Mouse (Mus musculus): ENCODE results near the gene Slc16a13. TPM values are rescaled to one million over a fixed set of nuclear protein-coding genes. Genes with fewer than 3 reads are reported as not detected.

Slc16a13 gene
- polyA plus RNA-seq, 1 experiment from 2014 or later: 14.9 TPM

DNA sequence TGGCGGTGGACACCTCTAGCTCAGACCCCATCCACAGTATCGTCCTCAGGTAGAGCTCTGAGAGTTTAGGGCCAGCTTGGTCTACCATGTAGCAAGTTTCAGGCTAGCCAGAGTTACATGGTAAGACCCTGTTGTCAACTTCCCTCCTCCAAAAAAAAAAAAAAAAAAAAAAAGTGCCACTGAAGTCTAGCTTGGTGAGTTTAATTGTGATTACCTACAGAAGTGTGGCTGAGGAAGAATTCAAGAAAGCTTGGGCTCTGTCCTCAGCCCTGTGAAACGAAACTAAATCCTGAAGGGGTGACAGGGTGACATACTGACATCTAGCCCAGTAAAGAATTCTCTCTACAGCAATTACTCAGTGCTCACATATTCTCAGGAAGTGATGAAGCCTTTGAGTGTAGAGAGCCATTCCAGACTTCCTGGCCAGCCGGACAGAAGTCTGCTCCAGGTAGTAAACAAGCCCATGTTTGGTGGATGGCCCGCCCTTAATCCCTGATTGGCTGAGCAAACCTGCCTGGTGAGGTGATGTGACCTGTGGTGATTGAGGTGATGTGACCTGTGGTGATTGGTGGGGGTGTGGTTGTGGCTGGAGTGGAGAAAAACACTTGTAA, 12.0 kb downstream of the Slc16a13 start:
- Histone ChIP-seq H3K4me1 (peaks cover 7% of the 10 kb centered on the region), H3K27ac (replicated peaks) (no peak overlapping the region), H3K4me2 (replicated peaks) (no peak overlapping the region), H3K36me3 (no peaks in the 10 kb centered on the region), H3K4me3 (no peak overlapping the region), H3K27me3 (peaks cover 18% of the 10 kb centered on the region), H3K9me3 (no peaks in the 10 kb centered on the region), H3K9ac (replicated peaks) (no peak overlapping the region)
- 79% methylated on average over 5 of the region's 5 CpGs for WGBS
- ATAC-seq (replicated peaks): no peak

DNA sequence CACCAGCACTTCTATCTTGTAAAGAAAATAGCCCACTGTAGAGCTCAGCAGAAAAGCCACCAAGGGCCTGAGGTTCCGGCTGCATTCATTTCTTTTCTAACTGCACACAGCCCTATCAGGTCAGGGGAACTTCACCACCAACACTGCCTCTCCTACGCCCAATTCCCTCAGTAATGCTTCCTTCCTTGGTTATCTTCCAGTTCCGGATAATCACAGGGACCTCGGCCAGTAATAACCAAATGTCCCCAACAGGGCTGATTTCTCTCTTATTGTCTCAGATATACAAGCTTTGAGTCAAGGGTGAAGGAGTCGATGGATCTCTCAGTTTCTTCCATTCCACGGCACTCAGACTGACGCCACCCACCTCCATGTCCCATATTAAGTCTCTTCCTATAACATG, 13.6 kb downstream of the Slc16a13 start:
- WGBS: 85% methylated on average over 7 of the region's 7 CpGs
- Histone ChIP-seq H3K9ac (replicated peaks) (no peak overlapping the region), H3K9me3 (no peaks in the 10 kb centered on the region), H3K4me2 (replicated peaks) (no peak overlapping the region), H3K4me3 (no peak overlapping the region), H3K27ac (replicated peaks) (no peak overlapping the region), H3K27me3 (peaks cover 3% of the 10 kb centered on the region; the same call in 1 of the 2 replicates), H3K4me1 (no peaks in the 10 kb centered on the region), H3K36me3 (no peaks in the 10 kb centered on the region)
- no peak for ATAC-seq (replicated peaks)

DNA sequence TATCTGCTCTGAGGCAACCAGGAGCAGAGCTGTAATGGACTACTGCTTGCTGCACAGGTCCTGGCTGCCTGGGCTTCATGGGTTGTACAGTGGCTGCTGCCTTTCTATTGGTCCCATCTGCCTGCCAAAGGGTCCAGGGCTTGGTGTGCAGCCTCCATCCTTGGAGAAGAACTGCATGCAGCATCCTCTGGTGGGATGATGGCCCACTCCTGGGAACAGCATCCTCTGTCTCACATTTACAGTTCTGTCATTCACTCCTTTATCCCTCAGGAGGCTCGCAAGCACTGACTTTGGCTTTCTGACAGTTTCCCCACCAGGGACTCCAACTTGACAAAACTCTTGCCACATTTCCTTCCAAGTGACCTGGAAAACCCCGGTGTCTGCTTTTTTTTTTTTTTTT, 14.1 kb downstream of the Slc16a13 start:
- no peak for ATAC-seq (replicated peaks)
- H3K36me3 ChIP-seq: no peaks in the 10 kb centered on the region
- no peaks in the 10 kb centered on the region for H3K9me3 ChIP-seq
- no peaks in the 10 kb centered on the region for H3K4me1 ChIP-seq
- H3K4me2 ChIP-seq (replicated peaks): no peak overlapping the region
- no peak overlapping the region for H3K4me3 ChIP-seq
- WGBS: 92% methylated on average over 2 of the region's 2 CpGs
- H3K27ac ChIP-seq (replicated peaks): no peak overlapping the region
- no peaks in the 10 kb centered on the region for H3K27me3 ChIP-seq
- no peak overlapping the region for H3K9ac ChIP-seq (replicated peaks)

DNA sequence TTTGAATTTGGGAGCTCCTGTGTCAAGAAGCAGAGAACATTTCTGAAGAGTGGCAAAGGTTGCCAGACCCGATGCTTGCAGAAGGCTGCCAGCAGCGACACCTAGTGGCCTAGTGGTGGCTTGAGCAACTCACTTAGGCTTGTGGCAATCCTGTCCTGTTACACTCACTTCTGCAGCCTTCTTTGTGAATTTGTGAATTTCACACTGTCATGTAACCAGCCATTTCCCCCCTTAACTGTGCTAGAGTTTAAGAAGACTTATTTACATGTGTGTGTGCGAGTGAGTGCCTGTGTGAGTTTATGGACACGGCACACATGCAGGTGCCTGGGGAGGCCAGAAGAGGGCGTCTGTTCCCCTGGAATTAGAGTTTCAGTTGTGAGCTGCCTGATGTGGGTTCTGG, 19.2 kb downstream of the Slc16a13 start:
- ATAC-seq (replicated peaks): no peak
- Histone ChIP-seq H3K4me1 (no peaks in the 10 kb centered on the region), H3K27ac (replicated peaks) (no peak overlapping the region), H3K27me3 (no peaks in the 10 kb centered on the region), H3K9ac (replicated peaks) (no peak overlapping the region), H3K36me3 (no peaks in the 10 kb centered on the region), H3K4me2 (replicated peaks) (no peak overlapping the region), H3K9me3 (no peaks in the 10 kb centered on the region), H3K4me3 (no peak overlapping the region)
- 46% methylated on average over 5 of the region's 5 CpGs for WGBS

DNA sequence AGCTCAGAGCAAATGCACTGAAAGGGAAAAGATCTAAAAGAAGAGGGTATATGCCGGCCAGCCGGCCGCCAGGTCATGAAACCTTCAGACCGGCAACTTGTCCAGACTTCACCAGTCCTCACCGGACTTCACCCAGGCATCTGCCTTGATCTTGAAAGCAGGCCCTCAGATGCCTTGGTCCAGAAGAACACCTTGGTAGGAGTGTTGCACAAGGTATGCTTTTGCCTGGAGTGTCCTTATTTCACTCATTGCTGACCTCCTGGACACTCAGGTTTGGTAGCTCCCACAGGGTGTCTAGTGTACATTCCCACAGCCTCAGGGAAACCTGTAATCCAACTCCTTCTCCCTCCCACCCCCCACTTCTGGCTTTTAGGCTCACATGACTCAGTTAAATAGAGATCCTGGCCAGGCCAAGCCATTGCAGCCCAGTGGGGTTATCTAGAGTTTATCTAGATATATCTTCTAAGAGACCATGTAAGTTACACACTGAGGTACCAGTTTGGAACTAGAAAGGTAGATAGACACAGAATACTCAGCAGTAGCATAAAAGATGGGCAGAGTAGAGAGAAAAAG, 20.7 kb downstream of the Slc16a13 start:
- Histone ChIP-seq H3K36me3 (no peaks in the 10 kb centered on the region), H3K27ac (replicated peaks) (no peak overlapping the region), H3K9me3 (no peaks in the 10 kb centered on the region), H3K27me3 (no peaks in the 10 kb centered on the region), H3K9ac (replicated peaks) (no peak overlapping the region), H3K4me3 (no peak overlapping the region), H3K4me1 (no peaks in the 10 kb centered on the region), H3K4me2 (replicated peaks) (no peak overlapping the region)
- WGBS: 92% methylated on average over 5 of the region's 5 CpGs
- no peak for ATAC-seq (replicated peaks)

DNA sequence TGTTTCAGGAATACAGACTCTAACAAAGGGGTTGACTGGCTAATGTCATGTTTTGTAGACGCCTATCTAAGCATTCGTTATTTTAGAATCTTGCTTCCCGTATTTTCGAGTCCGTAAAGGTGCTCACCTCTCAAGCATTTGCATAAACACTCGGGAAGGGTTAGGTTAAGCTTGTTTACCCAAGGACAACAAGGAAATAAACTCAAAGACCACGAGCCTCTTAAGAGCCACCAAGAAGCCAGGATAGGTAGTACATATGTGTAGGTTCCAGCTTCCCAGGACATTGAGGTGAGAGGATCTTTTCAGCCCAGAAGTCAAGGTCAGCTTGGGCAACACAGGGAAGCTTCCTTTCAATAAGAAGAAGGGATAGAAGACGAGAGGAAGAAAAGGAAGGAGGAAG, 21.8 kb downstream of the Slc16a13 start:
- no peak for ATAC-seq (replicated peaks)
- 84% methylated on average over 8 of the region's 8 CpGs for WGBS
- H3K27ac ChIP-seq (replicated peaks): no peak overlapping the region

DNA sequence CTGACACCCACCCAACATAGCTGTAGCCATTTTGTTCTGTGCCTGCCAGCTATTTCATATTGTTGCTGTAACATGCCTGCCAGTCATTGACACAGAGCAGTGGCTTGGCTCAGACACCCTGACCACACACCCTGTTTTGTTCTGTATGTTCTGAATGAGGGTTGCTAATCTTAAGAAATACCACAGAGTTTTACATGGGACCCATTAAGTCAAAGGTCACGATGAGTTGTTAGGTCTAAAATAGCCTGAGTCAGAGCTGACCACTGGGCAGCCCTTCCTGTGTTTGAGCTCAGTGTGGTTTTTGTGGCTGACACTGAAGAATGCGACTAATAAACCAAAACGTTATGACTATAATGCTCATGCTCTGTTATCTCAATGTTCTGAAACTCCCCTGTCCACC, 22.5 kb downstream of the Slc16a13 start:
- Histone ChIP-seq H3K27me3 (no peaks in the 10 kb centered on the region), H3K36me3 (no peaks in the 10 kb centered on the region), H3K9me3 (no peaks in the 10 kb centered on the region), H3K9ac (replicated peaks) (no peak overlapping the region), H3K27ac (replicated peaks) (no peak overlapping the region), H3K4me2 (replicated peaks) (no peak overlapping the region), H3K4me3 (no peak overlapping the region), H3K4me1 (no peaks in the 10 kb centered on the region)
- no peak for ATAC-seq (replicated peaks)
- 88% methylated on average over 3 of the region's 3 CpGs for WGBS

More for the DNA sequence above, 21.8 kb downstream of the Slc16a13 start:
- Histone ChIP-seq H3K4me2 (replicated peaks) (no peak overlapping the region), H3K36me3 (no peaks in the 10 kb centered on the region), H3K4me1 (no peaks in the 10 kb centered on the region), H3K9ac (replicated peaks) (no peak overlapping the region), H3K4me3 (no peak overlapping the region), H3K27me3 (no peaks in the 10 kb centered on the region), H3K9me3 (no peaks in the 10 kb centered on the region)

DNA sequence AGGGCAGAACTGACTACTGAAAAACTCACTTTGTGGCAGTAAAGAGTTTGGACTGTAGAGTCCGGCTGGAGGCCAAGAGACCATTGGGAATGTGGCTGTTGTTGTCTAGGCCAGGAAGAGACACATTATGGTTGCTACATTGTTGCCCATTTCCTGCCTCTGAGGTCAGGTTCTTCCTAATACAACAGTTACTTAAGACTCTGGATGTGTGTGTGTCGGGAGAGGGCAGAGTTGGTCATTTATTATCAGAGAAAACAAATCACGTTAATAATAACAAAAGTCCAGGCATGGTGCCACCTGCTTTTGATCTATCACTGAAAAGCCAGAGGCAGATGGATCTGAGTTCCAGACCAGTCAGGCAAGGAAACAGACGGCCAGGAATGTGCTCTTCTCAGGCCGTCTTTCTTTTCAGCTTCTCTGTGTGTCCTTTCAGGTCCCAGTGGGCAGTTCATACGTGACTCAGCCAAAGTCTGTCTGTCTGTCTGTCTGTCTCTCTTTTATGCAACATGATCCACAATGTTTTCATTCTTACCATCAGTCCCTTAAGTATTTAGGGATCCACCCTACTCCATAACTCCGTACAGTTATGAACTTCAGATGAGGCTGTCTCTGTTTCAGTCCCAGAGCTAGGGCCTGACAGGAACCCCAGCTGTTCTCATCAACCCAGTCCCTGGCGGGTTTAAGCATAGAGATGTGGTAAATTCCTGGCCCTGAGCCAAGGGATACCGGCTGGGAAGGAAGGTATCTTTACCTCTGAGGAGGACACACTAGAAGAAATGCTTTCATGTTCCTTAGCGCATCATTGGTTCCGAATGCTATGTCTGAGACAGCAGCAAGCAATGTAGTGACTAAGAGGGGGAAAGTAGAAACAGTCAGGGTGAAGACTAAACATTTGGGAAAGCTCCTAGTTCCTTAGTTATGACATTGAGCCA, 27.2 kb downstream of the Slc16a13 start:
- WGBS: 67% methylated on average over 11 of the region's 11 CpGs
- ATAC-seq (replicated peaks): no peak
- no peaks in the 10 kb centered on the region for H3K27me3 ChIP-seq

DNA sequence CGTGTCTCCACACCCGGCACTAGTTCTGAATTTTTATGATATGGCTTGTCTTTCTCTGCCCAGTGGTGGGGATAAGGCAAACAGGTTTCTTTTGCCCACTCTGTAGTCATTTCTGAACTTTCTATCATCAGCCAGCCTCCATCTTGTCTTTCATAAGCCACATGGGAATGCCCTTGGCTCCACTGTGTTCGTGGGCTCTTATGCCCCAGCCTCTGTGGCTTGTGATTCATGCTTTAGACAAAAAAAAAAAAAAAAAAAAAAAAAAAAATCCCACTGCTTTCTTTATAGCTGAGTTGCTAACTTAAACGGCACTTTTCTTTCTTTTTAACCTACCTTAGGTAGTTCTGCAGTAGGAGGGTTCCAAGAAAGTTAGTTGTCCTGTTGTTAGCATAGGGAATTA, 28.7 kb downstream of the Slc16a13 start:
- H3K27ac ChIP-seq (replicated peaks): no peak overlapping the region
- H3K9me3 ChIP-seq: no peaks in the 10 kb centered on the region
- ATAC-seq (replicated peaks): no peak
- no peak overlapping the region for H3K4me3 ChIP-seq
- no peak overlapping the region for H3K4me2 ChIP-seq (replicated peaks)
- 84% methylated on average over 4 of the region's 4 CpGs for WGBS
- no peaks in the 10 kb centered on the region for H3K36me3 ChIP-seq
- no peaks in the 10 kb centered on the region for H3K27me3 ChIP-seq
- H3K9ac ChIP-seq (replicated peaks): no peak overlapping the region
- H3K4me1 ChIP-seq: no peaks in the 10 kb centered on the region

More for the DNA sequence above, 27.2 kb downstream of the Slc16a13 start:
- Histone ChIP-seq H3K4me2 (replicated peaks) (no peak overlapping the region), H3K27ac (replicated peaks) (no peak overlapping the region), H3K36me3 (no peaks in the 10 kb centered on the region), H3K9ac (replicated peaks) (no peak overlapping the region), H3K4me3 (no peak overlapping the region), H3K9me3 (no peaks in the 10 kb centered on the region), H3K4me1 (no peaks in the 10 kb centered on the region)

DNA sequence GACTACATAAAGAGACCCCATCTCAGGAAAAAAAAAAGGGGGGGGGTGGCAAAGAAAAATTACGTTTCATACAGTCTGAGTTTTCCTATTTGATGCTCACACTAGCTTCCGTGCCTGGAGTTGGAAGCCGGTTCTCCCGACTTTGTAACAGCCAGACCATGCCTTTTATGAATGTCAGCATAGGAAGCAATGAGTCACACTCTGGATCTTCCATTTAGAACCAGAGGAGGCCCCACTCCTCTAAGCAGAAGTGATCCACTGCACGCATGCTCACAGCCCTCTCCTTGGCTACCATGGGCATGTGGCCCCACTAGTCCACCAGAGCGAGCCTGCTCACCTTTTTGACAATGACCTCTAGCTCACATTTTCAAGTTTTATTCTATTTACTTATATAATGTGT, 29.7 kb downstream of the Slc16a13 start:
- Histone ChIP-seq H3K9me3 (no peaks in the 10 kb centered on the region), H3K9ac (replicated peaks) (no peak overlapping the region), H3K4me1 (no peaks in the 10 kb centered on the region), H3K27ac (replicated peaks) (no peak overlapping the region), H3K4me3 (no peak overlapping the region), H3K36me3 (no peaks in the 10 kb centered on the region), H3K27me3 (no peaks in the 10 kb centered on the region), H3K4me2 (replicated peaks) (no peak overlapping the region)
- 90% methylated on average over 6 of the region's 6 CpGs for WGBS
- ATAC-seq (replicated peaks): no peak

DNA sequence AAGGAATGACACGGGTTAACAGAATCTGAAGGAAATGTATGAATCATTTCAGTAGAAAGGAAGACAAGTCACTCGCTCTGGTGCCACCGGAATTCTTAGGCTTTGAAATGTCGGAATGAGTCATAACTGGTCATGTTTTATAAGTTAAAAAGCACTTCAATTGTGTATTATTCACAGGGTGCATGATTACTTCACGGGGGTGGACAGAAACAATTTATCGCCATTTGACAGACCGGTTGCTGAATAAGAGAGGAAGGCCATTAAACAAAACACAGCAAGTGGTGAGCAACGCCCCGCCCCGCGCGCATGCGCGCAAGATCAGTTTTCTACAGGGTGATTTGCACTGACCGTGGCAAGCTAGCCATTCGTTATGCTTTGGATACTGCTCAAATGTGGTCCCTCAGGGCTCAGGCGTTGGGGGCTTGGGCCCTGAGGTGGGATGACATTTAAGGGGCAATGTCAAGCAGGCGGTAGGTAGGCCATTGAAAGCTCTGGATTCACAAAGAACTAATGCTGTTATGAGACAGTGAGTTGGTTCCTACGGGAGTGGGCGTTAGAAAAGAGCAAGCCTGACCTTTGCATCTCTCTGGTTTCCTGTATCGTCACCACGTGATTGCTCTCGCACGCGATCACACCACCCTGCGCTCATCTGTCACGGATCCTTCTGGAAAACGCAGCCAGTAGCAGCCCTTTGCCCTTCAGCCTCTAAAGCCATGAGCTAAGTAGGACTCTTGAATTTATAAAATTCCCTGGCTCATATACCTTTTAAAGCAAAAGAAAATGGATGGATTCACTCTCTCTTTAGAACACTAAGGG, 31.3 kb downstream of the Slc16a13 start:
- Histone ChIP-seq H3K27ac (replicated peaks) (no peak overlapping the region), H3K4me2 (replicated peaks) (no peak overlapping the region), H3K9ac (replicated peaks) (no peak overlapping the region), H3K36me3 (no peaks in the 10 kb centered on the region), H3K27me3 (no peaks in the 10 kb centered on the region), H3K4me3 (no peak overlapping the region), H3K9me3 (no peaks in the 10 kb centered on the region), H3K4me1 (no peaks in the 10 kb centered on the region)
- 89% methylated on average over 28 of the region's 28 CpGs for WGBS
- ATAC-seq (replicated peaks): no peak

DNA sequence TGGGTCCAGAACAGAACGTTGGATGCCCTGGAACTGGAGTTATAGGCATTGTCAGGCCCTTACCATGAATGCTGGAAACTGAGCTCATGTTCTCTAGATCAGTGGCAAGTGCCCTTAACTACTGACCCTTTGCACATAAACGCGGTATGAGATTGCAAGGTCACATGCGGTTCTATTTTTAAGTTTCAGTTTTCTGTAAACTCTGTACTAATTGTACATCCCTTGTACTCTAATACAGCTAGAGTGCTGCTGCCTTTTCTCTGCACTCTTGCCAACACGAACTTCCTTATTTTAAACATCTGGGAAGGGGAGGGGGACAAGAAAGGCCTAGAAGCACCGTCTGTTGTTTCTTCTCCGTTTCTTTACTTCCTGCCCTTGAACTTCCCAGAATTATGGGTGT, 35.7 kb downstream of the Slc16a13 start:
- no peak overlapping the region for H3K27ac ChIP-seq (replicated peaks)
- no peaks in the 10 kb centered on the region for H3K27me3 ChIP-seq
- no peaks in the 10 kb centered on the region for H3K36me3 ChIP-seq
- ATAC-seq (replicated peaks): no peak
- H3K9ac ChIP-seq (replicated peaks): no peak overlapping the region
- no peaks in the 10 kb centered on the region for H3K9me3 ChIP-seq
- no peak overlapping the region for H3K4me3 ChIP-seq
- no peak overlapping the region for H3K4me2 ChIP-seq (replicated peaks)
- WGBS: 87% methylated on average over 7 of the region's 7 CpGs
- no peaks in the 10 kb centered on the region for H3K4me1 ChIP-seq
